Mouse (Mus musculus) hindbrain, embryonic 10.5 days (tissue): ENCODE measurements at regions not wholly inside any gene's neighbourhood (a gene's known extent, or its start where the extent isn't known, plus 50 kb on each side); places are given as distances from the start of the nearest gene placed in this dataset.

Experiments
- DNase-seq: peaks from one replicate; pipeline ENCODE4 v3.0.0-alpha.2; 2017; ENCODE audit warnings: low spot score
- H3K27ac ChIP-seq: fragments of 300-500 bp; sonication (generic); 2 replicates; pipeline ENCODE4 v1.5.1; 2016; ENCODE audit warnings: mild to moderate bottlenecking, moderate library complexity
- H3K27me3 ChIP-seq: fragments of 300-500 bp; sonication (generic); 2 replicates; pipeline ENCODE4 v1.6.1; 2016; ENCODE audit warnings: mild to moderate bottlenecking; ENCODE audit not compliant: poor library complexity, insufficient read depth, severe bottlenecking
- H3K36me3 ChIP-seq: fragments of 300-500 bp; sonication (generic); 2 replicates; pipeline ENCODE4 v1.6.1; 2016; ENCODE audit warnings: mild to moderate bottlenecking, moderate library complexity
- H3K4me1 ChIP-seq: fragments of 300-500 bp; sonication (generic); replicated peaks from 2 replicates; pipeline ENCODE4 v1.6.1; 2016; ENCODE audit warnings: mild to moderate bottlenecking
- H3K4me3 ChIP-seq: fragments of 300-500 bp; sonication (generic); 2 replicates; pipeline ENCODE4 v1.5.1; 2016; ENCODE audit warnings: mild to moderate bottlenecking, moderate library complexity
- H3K9me3 ChIP-seq: fragments of 300-500 bp; sonication (generic); 2 replicates; pipeline ENCODE4 v1.6.1; 2016; ENCODE audit warnings: mild to moderate bottlenecking, moderate library complexity
- WGBS: fragments of 180-500 bp; shearing (Covaris S2); methylation state at CpG from one replicate; pipeline ENCODE4 v1.1.7; 2016; 5-methylcytosine and 5-hydroxymethylcytosine counted together

- Histone ChIP-seq H3K4me1 (no peaks in the 10 kb centered on the region), H3K4me3 (no peak overlapping the region), H3K27me3 (no peaks in the 10 kb centered on the region), H3K36me3 (no peaks in the 10 kb centered on the region), H3K9me3 (no peaks in the 10 kb centered on the region), H3K27ac (no peak overlapping the region)
- no peak for DNase-seq
- 82% methylated on average over 4 of the region's 4 CpGs for WGBS
Observed at GRCm38 (mm10) chr5:41563441-41563840, 144.5 kb downstream of the Rab28 start.

- no peaks in the 10 kb centered on the region for H3K9me3 ChIP-seq
- no peaks in the 10 kb centered on the region for H3K4me1 ChIP-seq
- H3K4me3 ChIP-seq: no peak overlapping the region
- no peaks in the 10 kb centered on the region for H3K36me3 ChIP-seq
- no peak overlapping the region for H3K27ac ChIP-seq
- 81% methylated on average over 1 of the region's 1 CpGs for WGBS
- H3K27me3 ChIP-seq: no peaks in the 10 kb centered on the region
- DNase-seq: no peak
Observed at GRCm38 (mm10) chr5:41562299-41562698, 145.7 kb downstream of the Rab28 start.

- peak overlapping the region; percentile 6; the same call in 1 of the 2 replicates for H3K4me3 ChIP-seq
- no peak overlapping the region for H3K27ac ChIP-seq
- H3K9me3 ChIP-seq: no peaks in the 10 kb centered on the region
- no peaks in the 10 kb centered on the region for H3K27me3 ChIP-seq
- peak; percentile 5 for DNase-seq
- H3K4me1 ChIP-seq: no peaks in the 10 kb centered on the region
- 53% methylated on average over 24 of the region's 24 CpGs for WGBS
- no peaks in the 10 kb centered on the region for H3K36me3 ChIP-seq
Observed at GRCm38 (mm10) chr5:41556700-41557309, 151.2 kb downstream of the Rab28 start.

GRCm38 (mm10) chr5:41554312-41554711 is 153.6 kb downstream of the Rab28 start:
- Histone ChIP-seq H3K4me1 (no peaks in the 10 kb centered on the region), H3K4me3 (no peak overlapping the region), H3K27me3 (no peaks in the 10 kb centered on the region), H3K36me3 (no peaks in the 10 kb centered on the region), H3K9me3 (no peaks in the 10 kb centered on the region), H3K27ac (no peak overlapping the region)
- no peak for DNase-seq
- 71% methylated on average over 3 of the region's 3 CpGs for WGBS

- 83% methylated on average over 2 of the region's 2 CpGs for whole genome bisulfite sequencing
- Histone ChIP-seq H3K27ac (no peak overlapping the region), H3K4me1 (no peaks in the 10 kb centered on the region), H3K4me3 (no peak overlapping the region), H3K27me3 (no peaks in the 10 kb centered on the region), H3K36me3 (no peaks in the 10 kb centered on the region), H3K9me3 (no peaks in the 10 kb centered on the region)
- DNase-seq: no peak
Observed at GRCm38 (mm10) chr5:41550063-41550462, 157.9 kb downstream of the Rab28 start.

- Histone ChIP-seq H3K27ac (no peak overlapping the region), H3K4me3 (no peak overlapping the region), H3K4me1 (no peaks in the 10 kb centered on the region), H3K9me3 (no peaks in the 10 kb centered on the region), H3K27me3 (no peaks in the 10 kb centered on the region), H3K36me3 (no peaks in the 10 kb centered on the region)
- DNase-seq: no peak
- 80% methylated on average over 4 of the region's 4 CpGs for WGBS
Observed at GRCm38 (mm10) chr5:41546909-41547308, 161.0 kb downstream of the Rab28 start.

- no peak for DNase-seq
- Histone ChIP-seq H3K9me3 (no peaks in the 10 kb centered on the region), H3K27me3 (no peaks in the 10 kb centered on the region), H3K4me3 (no peak overlapping the region), H3K4me1 (no peaks in the 10 kb centered on the region), H3K27ac (no peak overlapping the region), H3K36me3 (no peaks in the 10 kb centered on the region)
- WGBS: 24% methylated on average over 1 of the region's 1 CpGs
Observed at GRCm38 (mm10) chr5:41540789-41541188, 167.2 kb downstream of the Rab28 start.

- 87% methylated on average over 2 of the region's 2 CpGs for WGBS
- no peak overlapping the region for H3K4me3 ChIP-seq
- no peaks in the 10 kb centered on the region for H3K9me3 ChIP-seq
- no peak for DNase-seq
- no peaks in the 10 kb centered on the region for H3K27me3 ChIP-seq
- no peaks in the 10 kb centered on the region for H3K4me1 ChIP-seq
- H3K36me3 ChIP-seq: no peaks in the 10 kb centered on the region
- H3K27ac ChIP-seq: no peak overlapping the region
Observed at GRCm38 (mm10) chr5:41534598-41534997, 173.4 kb downstream of the Rab28 start.
